Mouse (Mus musculus) hindbrain, postnatal 0 days (tissue): ENCODE results near the gene Evpl. TPM values are rescaled to one million over a fixed set of nuclear protein-coding genes. Genes with fewer than 3 reads are reported as not detected.

Source experiments
- ATAC-seq: fragments of 200-750 bp; cut with Nextera tagmentation; 2 replicates; pipeline ENCODE4 v1.8.0; 2017; ENCODE audit warnings: mild to moderate bottlenecking, moderate TSS enrichment, moderate library complexity
- DNase-seq: peaks from one replicate; pipeline ENCODE4 v3.0.0-alpha.2; 2015; ENCODE audit warnings: low spot score
- H3K27ac ChIP-seq: fragments of 300-500 bp; sonication (generic); 2 replicates; pipeline ENCODE4 v1.5.1; 2014; ENCODE audit warnings: mild to moderate bottlenecking
- H3K27me3 ChIP-seq: fragments of 300-500 bp; sonication (generic); 2 replicates; pipeline ENCODE4 v1.6.1; 2014; ENCODE audit warnings: low read length, mixed read lengths; ENCODE audit not compliant: insufficient read depth
- H3K36me3 ChIP-seq: fragments of 300-500 bp; sonication (generic); 2 replicates; pipeline ENCODE4 v1.6.1; 2014; ENCODE audit warnings: low read length, mixed read lengths; ENCODE audit not compliant: insufficient read depth
- H3K4me1 ChIP-seq: fragments of 300-500 bp; sonication (generic); 2 replicates; pipeline ENCODE4 v1.6.1; 2014; ENCODE audit warnings: antibody characterized with exemption, low read length, mixed read lengths; ENCODE audit not compliant: insufficient read depth
- H3K4me2 ChIP-seq: fragments of 300-500 bp; sonication (generic); 2 replicates; pipeline ENCODE4 v1.6.1; 2014; ENCODE audit warnings: low read depth, mild to moderate bottlenecking, low read length, moderate library complexity, mixed read lengths
- H3K4me3 ChIP-seq: fragments of 300-500 bp; sonication (generic); 2 replicates; pipeline ENCODE4 v1.5.1; 2014; ENCODE audit warnings: low read length
- H3K9ac ChIP-seq: fragments of 300-500 bp; sonication (generic); replicated peaks from 2 replicates; pipeline ENCODE4 v1.6.1; 2014; ENCODE audit warnings: mild to moderate bottlenecking, low read length, moderate library complexity, mixed read lengths
- H3K9me3 ChIP-seq: fragments of 300-500 bp; sonication (generic); 2 replicates; pipeline ENCODE4 v1.6.1; 2016; ENCODE audit warnings: low read length, mixed read lengths
- CTCF ChIP-seq: IDR thresholded peaks from 2 replicates; pipeline ENCODE4 v1.5.1; 2016; ENCODE audit warnings: antibody characterized with exemption, control low read depth, low read depth
- WGBS: fragments of 180-500 bp; shearing (Covaris S2); extraction: QIAGEN DNeasy Blood & Tissue Kit; methylation state at CpG from one replicate; pipeline ENCODE4 v1.1.7; 2014; 5-methylcytosine and 5-hydroxymethylcytosine counted together
- polyA plus RNA-seq: library from polyadenylated mRNA; unstranded; fragments of >200 nt; fragmentation: Nextera tagmentation; extraction: Ambion mirVana; gene quantifications from 2 replicates; pipeline ENCODE4 v1.2.1, GENCODE M21; 2015
- total RNA-seq: library from RNA; depleted of rRNA; stranded (reverse); fragments of >200 nt; gene quantifications from 2 replicates; pipeline ENCODE4 v1.2.3, GENCODE M21; 2014

The Evpl gene
- total and polyA plus RNA-seq, 2 experiments from 2014 or later = 1.6 to 2.8 TPM

GRCm38 (mm10) chr11:116269560-116269959, 31.7 kb upstream of the Evpl start:
- Histone ChIP-seq H3K36me3 (peaks cover 54% of the 10 kb centered on the region), H3K27me3 (no peaks in the 10 kb centered on the region), H3K9ac (no peak overlapping the region), H3K4me1 (peaks cover 10% of the 10 kb centered on the region), H3K27ac (no peak overlapping the region), H3K9me3 (no peaks in the 10 kb centered on the region), H3K4me3 (no peak overlapping the region), H3K4me2 (no peak overlapping the region)
- TF ChIP-seq CTCF = no peak
- WGBS = 80% methylated on average over 8 of the region's 8 CpGs
- DNase-seq = no peak
- ATAC-seq = no peak

GRCm38 (mm10) chr11:116268313-116268712, 30.4 kb upstream of the Evpl start:
- Histone ChIP-seq H3K4me1 (peaks cover 9% of the 10 kb centered on the region), H3K9ac (no peak overlapping the region), H3K27ac (no peak overlapping the region), H3K4me3 (no peak overlapping the region), H3K9me3 (no peaks in the 10 kb centered on the region), H3K36me3 (peaks cover 67% of the 10 kb centered on the region), H3K27me3 (no peaks in the 10 kb centered on the region), H3K4me2 (no peak overlapping the region)
- DNase-seq (no peak), ATAC-seq (no peak)
- TF ChIP-seq CTCF = no peak
- WGBS = 97% methylated on average over 6 of the region's 6 CpGs

GRCm38 (mm10) chr11:116267637-116268036, 29.8 kb upstream of the Evpl start:
- Histone ChIP-seq H3K36me3 (peaks cover 73% of the 10 kb centered on the region), H3K9me3 (no peaks in the 10 kb centered on the region), H3K4me2 (no peak overlapping the region), H3K4me1 (peaks cover 3% of the 10 kb centered on the region), H3K27ac (no peak overlapping the region), H3K9ac (no peak overlapping the region), H3K4me3 (no peak overlapping the region), H3K27me3 (no peaks in the 10 kb centered on the region)
- DNase-seq (peak; percentile 28), ATAC-seq (no peak)
- 84% methylated on average over 8 of the region's 8 CpGs for WGBS
- peak; percentile 37; the same call in 1 of the 2 replicates for TF ChIP-seq CTCF

- no peaks in the 10 kb centered on the region for H3K27me3 ChIP-seq
- H3K36me3 ChIP-seq = peaks cover 86% of the 10 kb centered on the region
- no peak overlapping the region for H3K4me3 ChIP-seq
- no peak overlapping the region for H3K4me2 ChIP-seq
- no peak overlapping the region for H3K27ac ChIP-seq
- DNase-seq (no peak), ATAC-seq (no peak)
- WGBS = 100% methylated on average over 4 of the region's 4 CpGs
- no peaks in the 10 kb centered on the region for H3K4me1 ChIP-seq
- no peak for TF ChIP-seq CTCF
- no peak overlapping the region for H3K9ac ChIP-seq
- H3K9me3 ChIP-seq = no peaks in the 10 kb centered on the region
Observed at GRCm38 (mm10) chr11:116265850-116266249, 28.0 kb upstream of the Evpl start.

- H3K4me3 ChIP-seq = no peak overlapping the region
- 81% methylated on average over 11 of the region's 11 CpGs for WGBS
- no peak overlapping the region for H3K27ac ChIP-seq
- no peak overlapping the region for H3K9ac ChIP-seq
- H3K27me3 ChIP-seq = no peaks in the 10 kb centered on the region
- no peak for TF ChIP-seq CTCF
- no peaks in the 10 kb centered on the region for H3K4me1 ChIP-seq
- H3K4me2 ChIP-seq = no peak overlapping the region
- ATAC-seq = no peak
- no peaks in the 10 kb centered on the region for H3K9me3 ChIP-seq
- DNase-seq = no peak
- H3K36me3 ChIP-seq = peaks cover 85% of the 10 kb centered on the region
Observed at GRCm38 (mm10) chr11:116265352-116265751, 27.5 kb upstream of the Evpl start.

GRCm38 (mm10) chr11:116260259-116260658, 22.4 kb upstream of the Evpl start:
- Histone ChIP-seq H3K27me3 (no peaks in the 10 kb centered on the region), H3K27ac (no peak overlapping the region), H3K36me3 (peaks cover 77% of the 10 kb centered on the region), H3K4me3 (no peak overlapping the region), H3K4me1 (no peaks in the 10 kb centered on the region), H3K9me3 (no peaks in the 10 kb centered on the region), H3K4me2 (no peak overlapping the region), H3K9ac (no peak overlapping the region)
- TF ChIP-seq CTCF = no peak
- WGBS = 92% methylated on average over 7 of the region's 7 CpGs
- DNase-seq (no peak), ATAC-seq (no peak)

- TF ChIP-seq CTCF = no peak
- H3K9me3 ChIP-seq = no peaks in the 10 kb centered on the region
- H3K27me3 ChIP-seq = no peaks in the 10 kb centered on the region
- H3K4me1 ChIP-seq = no peaks in the 10 kb centered on the region
- H3K36me3 ChIP-seq = peaks cover 78% of the 10 kb centered on the region
- WGBS = 92% methylated on average over 8 of the region's 8 CpGs
- no peak overlapping the region for H3K27ac ChIP-seq
- H3K4me2 ChIP-seq = no peak overlapping the region
- ATAC-seq (no peak), DNase-seq (no peak)
- H3K9ac ChIP-seq = no peak overlapping the region
- H3K4me3 ChIP-seq = no peak overlapping the region
Observed at GRCm38 (mm10) chr11:116259461-116259860, 21.6 kb upstream of the Evpl start.
